Mouse (Mus musculus) liver, embryonic 13.5 days (tissue): ENCODE data around the gene Kcnab2. TPM values are rescaled to one million over a fixed set of nuclear protein-coding genes. Genes with fewer than 3 reads are reported as not detected.

Experiments
- ATAC-seq: fragments of 200-750 bp; cut with Nextera tagmentation; 2 replicates; pipeline ENCODE4 v1.8.0; 2017; ENCODE audit warnings: low read depth, mild to moderate bottlenecking, moderate number of reproducible peaks, moderate library complexity
- DNase-seq: peaks from one replicate; pipeline ENCODE4 v3.0.0; 2022
- H3K27ac ChIP-seq: fragments of 300-500 bp; sonication (generic); 2 replicates; pipeline ENCODE4 v1.5.1; 2015; ENCODE audit warnings: moderate library complexity, mild to moderate bottlenecking, inconsistent platforms
- H3K27me3 ChIP-seq: fragments of 300-500 bp; sonication (generic); 2 replicates; pipeline ENCODE4 v1.6.1; 2015; ENCODE audit warnings: mild to moderate bottlenecking, inconsistent platforms
- H3K36me3 ChIP-seq: fragments of 300-500 bp; sonication (generic); 2 replicates; pipeline ENCODE4 v1.6.1; 2015; ENCODE audit warnings: mild to moderate bottlenecking, inconsistent platforms
- H3K4me1 ChIP-seq: fragments of 300-500 bp; sonication (generic); replicated peaks from 2 replicates; pipeline ENCODE4 v1.6.1; 2015; ENCODE audit warnings: inconsistent platforms
- H3K4me2 ChIP-seq: fragments of 300-500 bp; sonication (generic); 2 replicates; pipeline ENCODE4 v1.6.1; 2015; ENCODE audit warnings: inconsistent platforms, mild to moderate bottlenecking, moderate library complexity
- H3K4me3 ChIP-seq: fragments of 300-500 bp; sonication (generic); replicated peaks from 2 replicates; pipeline ENCODE4 v1.5.1; 2015; ENCODE audit warnings: mild to moderate bottlenecking, inconsistent platforms
- H3K9ac ChIP-seq: fragments of 300-500 bp; sonication (generic); 2 replicates; pipeline ENCODE4 v1.6.1; 2015; ENCODE audit warnings: mild to moderate bottlenecking, inconsistent platforms
- H3K9me3 ChIP-seq: fragments of 300-500 bp; sonication (generic); replicated peaks from 2 replicates; pipeline ENCODE4 v1.6.1; 2016; ENCODE audit warnings: inconsistent platforms
- WGBS: fragments of 180-500 bp; shearing (Covaris S2); methylation state at CpG from one replicate; pipeline ENCODE4 v1.1.7; 2015; ENCODE audit not compliant: insufficient replicate concordance; 5-methylcytosine and 5-hydroxymethylcytosine counted together
- polyA plus RNA-seq: library from polyadenylated mRNA; unstranded; fragments of >200 nt; fragmentation: Nextera tagmentation; extraction: Ambion mirVana; gene quantifications from 2 replicates; pipeline ENCODE4 v1.2.1, GENCODE M21; 2015

The Kcnab2 gene
- polyA plus RNA-seq, 1 experiment from 2014 or later = 8.3 TPM

DNA sequence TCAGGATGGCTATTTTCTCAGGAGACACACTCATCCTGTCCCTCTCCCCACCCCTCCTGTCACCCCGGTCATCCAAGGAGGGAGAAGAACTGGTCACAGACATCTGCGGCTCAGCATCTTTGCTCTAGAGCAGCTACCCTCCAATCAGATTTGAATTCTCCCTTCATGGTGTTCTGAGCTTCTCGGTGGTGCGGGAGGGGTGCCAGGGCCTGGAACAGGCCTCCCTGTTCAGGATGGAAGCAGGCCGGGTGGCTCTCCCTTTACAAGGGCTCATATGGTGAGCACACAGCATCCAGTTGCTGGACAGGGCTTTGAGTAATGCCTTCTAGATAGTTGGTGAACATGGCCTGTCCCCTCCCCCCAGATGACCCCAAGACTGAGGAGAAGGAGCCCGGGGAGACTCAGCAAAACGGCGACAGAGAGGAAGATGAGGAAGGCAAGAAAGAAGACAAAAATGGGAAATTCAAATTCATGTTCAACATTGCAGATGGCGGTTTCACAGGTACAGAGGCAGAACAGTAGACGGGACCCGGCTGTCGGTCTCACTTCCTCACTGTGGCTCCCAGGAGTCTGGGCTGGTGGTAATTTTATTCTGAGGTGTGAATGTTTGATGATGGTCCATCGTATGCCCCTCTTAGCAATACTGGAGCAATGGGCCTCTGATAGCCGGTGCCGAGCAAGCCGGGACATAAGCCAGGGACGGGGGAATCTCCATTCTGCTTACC lies 95.0 kb downstream of the Kcnab2 start:
- WGBS = 66% methylated on average over 17 of the region's 17 CpGs
- no peaks in the 10 kb centered on the region for H3K27me3 ChIP-seq
- DNase-seq (no peak), ATAC-seq (no peak)
- no peaks in the 10 kb centered on the region for H3K4me1 ChIP-seq
- no peak overlapping the region for H3K9ac ChIP-seq
- no peaks in the 10 kb centered on the region for H3K36me3 ChIP-seq
- no peak overlapping the region for H3K4me2 ChIP-seq
- no peaks in the 10 kb centered on the region for H3K9me3 ChIP-seq
- H3K4me3 ChIP-seq = no peak overlapping the region
- H3K27ac ChIP-seq = no peak overlapping the region

DNA sequence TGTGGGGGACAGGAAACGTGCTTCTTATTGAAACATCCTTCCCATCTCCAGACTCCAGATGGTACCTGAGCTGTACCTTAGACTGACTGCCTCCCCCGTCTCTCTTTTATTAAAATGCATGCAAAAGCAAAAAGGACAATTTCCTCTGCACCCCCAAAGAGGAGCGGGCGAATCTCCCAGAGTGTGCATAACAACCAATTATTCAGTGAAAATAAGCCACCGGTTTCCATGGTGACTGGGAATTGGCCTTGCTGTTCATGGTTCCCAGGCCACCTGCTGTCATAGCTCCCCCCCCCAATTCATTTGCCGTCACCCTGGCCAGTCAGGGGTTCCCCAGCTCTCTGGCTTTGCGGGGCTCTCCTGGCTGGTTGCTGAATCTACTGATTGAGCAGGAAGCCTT lies 112.4 kb downstream of the Kcnab2 start:
- Histone ChIP-seq H3K36me3 (no peaks in the 10 kb centered on the region), H3K27ac (no peak overlapping the region), H3K9me3 (no peaks in the 10 kb centered on the region), H3K9ac (no peak overlapping the region), H3K4me3 (no peak overlapping the region), H3K4me2 (no peak overlapping the region), H3K27me3 (peaks cover 9% of the 10 kb centered on the region; the same call in 1 of the 2 replicates), H3K4me1 (peaks cover 15% of the 10 kb centered on the region)
- 63% methylated on average over 7 of the region's 7 CpGs for WGBS
- DNase-seq = no peak
- ATAC-seq = no peak

DNA sequence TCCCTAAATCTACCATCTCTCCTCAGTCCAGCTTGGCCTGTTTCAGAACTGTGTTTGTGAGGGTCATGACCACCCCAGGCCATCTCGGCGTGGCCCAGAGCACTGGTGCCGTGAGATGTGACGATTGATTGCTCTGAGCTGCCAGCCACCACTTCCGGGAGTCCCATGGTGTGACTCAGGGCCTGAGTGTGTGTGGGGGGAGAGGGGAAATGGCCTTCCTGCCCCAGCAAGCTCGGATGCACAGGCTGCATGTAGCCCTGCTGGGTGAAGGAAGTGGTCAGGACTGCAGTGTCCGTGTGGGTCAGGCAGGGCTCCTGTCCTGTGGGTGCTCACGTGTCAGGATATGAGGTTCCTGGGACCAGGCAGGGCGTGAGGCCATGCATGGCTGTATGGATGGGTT lies 115.5 kb downstream of the Kcnab2 start:
- ATAC-seq (no peak), DNase-seq (no peak)
- H3K4me3 ChIP-seq = no peak overlapping the region
- no peak overlapping the region for H3K9ac ChIP-seq
- no peak overlapping the region for H3K27ac ChIP-seq
- 17% methylated on average over 9 of the region's 9 CpGs for WGBS
- H3K4me2 ChIP-seq = no peak overlapping the region
- peaks cover 22% of the 10 kb centered on the region for H3K4me1 ChIP-seq
- H3K9me3 ChIP-seq = no peaks in the 10 kb centered on the region
- peaks cover 22% of the 10 kb centered on the region; the same call in 1 of the 2 replicates for H3K27me3 ChIP-seq
- no peaks in the 10 kb centered on the region for H3K36me3 ChIP-seq

DNA sequence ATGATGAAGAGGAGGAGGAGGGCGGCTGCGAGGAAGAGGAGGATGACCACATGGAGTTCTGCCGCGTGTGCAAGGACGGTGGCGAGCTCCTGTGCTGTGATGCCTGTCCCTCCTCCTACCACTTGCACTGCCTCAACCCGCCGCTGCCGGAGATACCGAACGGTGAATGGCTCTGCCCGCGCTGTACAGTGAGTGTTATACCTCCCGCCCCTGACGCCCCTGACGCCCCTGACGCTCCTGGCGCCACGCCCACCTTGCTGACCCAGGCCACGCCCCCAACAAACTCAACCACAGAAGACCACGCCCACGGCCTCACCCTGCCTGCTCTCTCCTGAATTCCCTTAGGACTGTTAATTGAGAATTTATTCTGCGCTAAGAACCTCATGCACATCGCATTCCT lies 116.8 kb downstream of the Kcnab2 start:
- H3K9me3 ChIP-seq = no peaks in the 10 kb centered on the region
- H3K4me3 ChIP-seq = peak overlapping the region; percentile 2
- H3K4me1 ChIP-seq = peaks cover 22% of the 10 kb centered on the region
- ATAC-seq = peak; percentile 66
- no peak overlapping the region for H3K9ac ChIP-seq
- peak; percentile 73 for DNase-seq
- H3K27me3 ChIP-seq = peaks cover 22% of the 10 kb centered on the region; the same call in 1 of the 2 replicates
- peak overlapping the region; percentile 53 for H3K4me2 ChIP-seq
- 2% methylated on average over 24 of the region's 24 CpGs for WGBS
- H3K36me3 ChIP-seq = no peaks in the 10 kb centered on the region
- H3K27ac ChIP-seq = no peak overlapping the region

DNA sequence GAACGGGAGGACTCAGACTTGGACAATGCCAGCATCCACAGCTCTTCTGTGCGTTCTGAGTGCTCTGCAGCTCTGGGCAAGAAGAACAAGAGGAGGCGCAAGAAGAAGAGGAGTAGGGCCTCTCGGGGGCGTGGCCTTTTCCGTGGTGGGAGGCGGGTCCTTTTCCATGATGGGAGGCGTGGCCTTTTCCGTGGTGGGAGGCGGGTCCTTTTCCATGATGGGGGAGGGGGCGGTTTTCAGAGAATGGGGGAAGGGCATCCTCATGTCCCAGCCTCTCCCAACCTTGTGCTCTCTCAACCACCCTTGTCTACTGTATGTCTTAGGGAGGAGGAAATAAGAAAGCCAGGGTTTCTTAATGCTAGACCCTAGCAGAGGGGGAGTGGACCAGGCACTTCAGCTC lies 118.0 kb downstream of the Kcnab2 start:
- DNase-seq (no peak), ATAC-seq (no peak)
- Histone ChIP-seq H3K4me3 (no peak overlapping the region), H3K4me1 (peaks cover 22% of the 10 kb centered on the region), H3K4me2 (no peak overlapping the region), H3K27me3 (peaks cover 22% of the 10 kb centered on the region; the same call in 1 of the 2 replicates), H3K27ac (no peak overlapping the region), H3K36me3 (no peaks in the 10 kb centered on the region), H3K9me3 (no peaks in the 10 kb centered on the region), H3K9ac (no peak overlapping the region)
- WGBS = 5% methylated on average over 11 of the region's 11 CpGs

DNA sequence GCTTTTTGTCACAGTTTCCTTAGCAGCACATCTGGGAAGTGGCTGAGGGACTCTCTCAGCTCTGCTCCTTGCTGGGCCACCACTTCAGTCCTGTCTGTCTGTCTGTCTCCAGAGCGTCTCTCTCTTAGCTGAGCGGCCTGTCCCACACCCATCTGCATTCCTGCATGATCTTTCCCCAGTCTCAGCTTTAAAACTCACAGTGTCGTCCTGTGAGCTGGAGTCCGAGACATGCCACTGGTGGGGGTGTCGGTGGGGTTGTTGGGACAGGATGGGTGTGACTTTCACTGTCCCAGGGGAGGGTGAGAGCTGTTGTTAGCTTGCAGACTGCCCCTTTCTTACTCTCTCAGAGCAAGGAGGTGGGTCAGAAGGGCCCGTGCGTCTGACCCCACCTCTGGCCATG lies 122.0 kb downstream of the Kcnab2 start:
- DNase-seq = no peak
- Histone ChIP-seq H3K4me1 (peaks cover 12% of the 10 kb centered on the region), H3K4me2 (no peak overlapping the region), H3K27ac (no peak overlapping the region), H3K36me3 (no peaks in the 10 kb centered on the region), H3K9me3 (no peaks in the 10 kb centered on the region), H3K4me3 (no peak overlapping the region), H3K27me3 (peaks cover 30% of the 10 kb centered on the region), H3K9ac (no peak overlapping the region)
- no peak for ATAC-seq
- WGBS = 57% methylated on average over 7 of the region's 7 CpGs

DNA sequence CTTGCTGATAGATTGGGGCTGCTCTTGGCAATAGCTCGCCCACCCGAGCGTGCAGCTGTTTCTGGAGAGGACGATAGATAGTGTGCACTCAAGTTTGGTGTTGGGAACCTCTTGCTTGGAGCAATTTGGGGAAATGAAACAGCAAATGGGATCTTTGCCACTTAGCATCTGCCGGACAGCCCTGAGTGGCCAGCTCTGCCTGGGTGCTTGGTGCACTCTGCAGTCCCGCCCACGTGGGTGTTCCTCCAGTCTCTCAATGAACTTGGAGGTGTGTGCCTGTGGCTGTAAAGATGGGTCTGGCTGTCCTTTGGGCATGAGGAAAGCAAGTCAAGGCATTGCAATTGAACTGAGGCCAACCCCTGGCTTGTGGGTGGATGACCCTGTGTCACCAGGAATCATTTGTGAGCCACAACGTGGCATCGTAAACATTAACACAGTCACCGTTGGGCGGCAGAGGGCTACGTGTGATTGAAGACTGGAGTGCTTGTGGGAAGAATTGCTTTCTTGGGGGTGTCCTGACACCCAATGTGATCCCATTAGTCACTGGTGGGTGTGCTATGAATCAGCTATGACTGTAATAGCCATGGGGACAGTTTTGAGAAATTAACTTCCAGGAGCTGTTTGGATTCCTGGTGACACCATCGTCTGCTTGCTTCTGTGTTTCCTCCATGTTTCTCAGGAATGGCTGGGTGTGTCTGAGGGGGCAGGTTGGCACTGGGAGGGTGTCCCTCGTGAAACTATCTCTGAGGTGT lies 123.6 kb downstream of the Kcnab2 start:
- ATAC-seq = no peak
- DNase-seq = no peak
- Histone ChIP-seq H3K36me3 (no peaks in the 10 kb centered on the region), H3K27ac (no peak overlapping the region), H3K9ac (no peak overlapping the region), H3K4me1 (no peaks in the 10 kb centered on the region), H3K4me2 (no peak overlapping the region), H3K4me3 (no peak overlapping the region), H3K9me3 (no peaks in the 10 kb centered on the region), H3K27me3 (peaks cover 33% of the 10 kb centered on the region)
- 66% methylated on average over 14 of the region's 14 CpGs for WGBS

DNA sequence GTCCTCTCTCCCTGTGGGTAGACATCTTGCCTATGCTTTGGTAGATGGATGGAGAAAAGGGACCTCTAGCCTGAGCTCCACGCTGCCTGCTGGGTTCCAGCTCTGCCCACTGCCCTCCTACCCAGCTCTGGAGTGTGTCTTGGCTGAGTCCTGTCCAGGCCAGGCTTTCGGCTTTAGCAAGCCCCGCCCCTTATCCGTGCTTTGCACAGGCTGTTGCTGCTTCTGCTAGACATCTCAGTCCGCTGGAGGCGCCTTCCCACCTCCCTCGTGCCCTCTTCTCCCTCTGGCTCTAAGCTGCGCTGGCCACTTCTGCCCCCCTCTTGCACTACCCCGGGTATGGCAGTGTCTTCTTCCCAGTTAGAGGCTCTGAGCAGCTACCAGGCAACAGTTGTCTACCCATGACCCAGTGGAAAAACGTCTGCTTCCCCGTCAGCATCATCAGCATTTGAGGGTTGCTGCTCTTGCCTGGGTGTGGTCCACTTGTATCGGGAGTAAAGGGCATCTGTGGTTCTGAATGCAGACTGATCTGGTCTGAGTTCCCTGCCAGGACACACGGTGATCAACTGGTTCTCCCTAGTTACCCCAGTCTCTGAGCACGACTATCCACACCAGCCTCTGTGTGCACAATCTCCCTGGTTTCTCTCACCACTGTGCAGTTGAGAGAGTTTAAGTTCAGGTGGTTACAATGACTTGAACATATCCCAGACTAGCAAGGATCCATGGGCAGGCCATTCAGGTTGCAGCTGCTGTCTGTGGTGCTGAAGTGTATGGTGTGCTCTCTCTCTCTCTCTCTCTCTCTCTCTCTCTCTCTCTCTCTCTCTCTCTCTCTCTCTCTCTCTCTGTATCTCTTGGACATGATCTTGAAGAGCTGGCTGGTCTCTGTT lies 126.0 kb downstream of the Kcnab2 start:
- Histone ChIP-seq H3K4me3 (no peak overlapping the region), H3K4me2 (no peak overlapping the region), H3K9me3 (no peaks in the 10 kb centered on the region), H3K27ac (no peak overlapping the region), H3K4me1 (no peaks in the 10 kb centered on the region), H3K9ac (no peak overlapping the region), H3K36me3 (no peaks in the 10 kb centered on the region), H3K27me3 (peaks cover 45% of the 10 kb centered on the region)
- WGBS = 13% methylated on average over 14 of the region's 14 CpGs
- no peak for DNase-seq
- ATAC-seq = no peak

DNA sequence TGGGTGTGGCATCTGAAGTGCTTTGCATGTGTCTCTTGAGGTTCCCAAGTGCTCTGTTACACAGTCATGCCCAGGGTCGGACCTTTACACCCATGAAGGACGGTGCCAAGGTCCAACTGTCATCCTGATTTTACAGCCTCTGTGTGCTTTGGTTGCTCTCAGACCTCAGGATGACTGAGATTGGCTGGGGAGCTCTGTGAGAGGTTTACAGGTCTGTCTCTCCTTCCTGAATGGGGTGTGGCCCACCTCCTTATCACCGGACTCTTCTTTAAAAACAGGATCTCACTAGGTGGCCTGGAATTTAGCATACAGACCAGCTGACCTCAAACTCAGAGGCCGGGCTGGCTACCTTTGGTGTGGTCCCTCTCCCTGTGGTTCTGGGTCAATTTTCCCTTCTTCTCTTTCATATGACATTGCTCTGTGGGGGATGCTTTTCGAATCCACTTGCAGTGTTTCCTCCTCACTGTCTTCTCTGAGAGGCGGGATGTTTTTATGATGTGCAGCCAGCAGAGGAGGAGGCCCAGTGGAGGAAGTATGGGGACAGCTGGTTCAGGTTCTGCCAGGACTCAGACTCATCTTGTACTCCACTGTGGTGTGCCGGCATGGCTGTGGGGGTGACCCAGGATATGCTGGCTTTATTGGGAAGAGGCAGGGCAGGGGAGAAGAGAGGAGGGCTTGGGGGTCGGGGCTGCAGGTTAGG lies 126.8 kb downstream of the Kcnab2 start:
- H3K4me2 ChIP-seq = no peak overlapping the region
- no peak overlapping the region for H3K4me3 ChIP-seq
- no peaks in the 10 kb centered on the region for H3K36me3 ChIP-seq
- H3K4me1 ChIP-seq = peaks cover 2% of the 10 kb centered on the region
- H3K27ac ChIP-seq = no peak overlapping the region
- H3K9me3 ChIP-seq = no peaks in the 10 kb centered on the region
- WGBS = 20% methylated on average over 8 of the region's 8 CpGs
- H3K9ac ChIP-seq = no peak overlapping the region
- DNase-seq (no peak), ATAC-seq (no peak)
- peaks cover 45% of the 10 kb centered on the region for H3K27me3 ChIP-seq

DNA sequence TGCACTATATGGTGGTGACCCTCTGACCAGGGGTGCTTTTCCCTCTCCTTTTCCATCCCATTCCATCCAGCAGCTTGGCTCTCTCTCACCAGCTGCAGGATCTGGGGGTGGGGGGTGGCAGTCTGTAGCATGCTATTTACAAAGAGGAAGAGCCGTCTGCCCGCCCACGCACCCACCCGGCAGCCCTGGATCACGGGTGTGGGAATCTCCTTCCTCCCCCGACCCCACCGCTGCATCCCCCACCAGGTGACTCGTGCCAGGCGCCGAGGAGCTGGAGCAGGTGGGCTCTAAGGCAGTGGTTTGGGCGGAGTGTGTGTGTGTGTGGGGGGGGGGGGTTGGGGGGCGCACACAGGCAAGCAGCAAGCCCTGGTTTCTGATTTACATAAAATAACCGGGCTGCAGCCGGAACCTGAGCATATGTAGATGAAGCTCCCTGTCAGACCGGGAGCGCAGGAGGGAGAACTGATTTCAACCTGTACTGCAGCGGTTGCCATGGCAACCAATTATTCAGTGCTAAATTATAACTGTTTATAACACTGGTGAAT lies 127.8 kb downstream of the Kcnab2 start:
- 10% methylated on average over 17 of the region's 17 CpGs for WGBS
- Histone ChIP-seq H3K9me3 (no peaks in the 10 kb centered on the region), H3K9ac (no peak overlapping the region), H3K27ac (no peak overlapping the region), H3K4me1 (peaks cover 11% of the 10 kb centered on the region), H3K4me2 (no peak overlapping the region), H3K36me3 (no peaks in the 10 kb centered on the region), H3K27me3 (peaks cover 45% of the 10 kb centered on the region), H3K4me3 (no peak overlapping the region)
- ATAC-seq (no peak), DNase-seq (no peak)
